Mouse (Mus musculus) MEL (cell line): ENCODE results near the gene Trpc4. TPM values are rescaled to one million over a fixed set of nuclear protein-coding genes. Genes with fewer than 3 reads are reported as not detected.

Experiments
- DNase-seq: peaks from one replicate; pipeline ENCODE4 v3.0.0; 2011; ENCODE audit warnings: low read depth, low spot score
- H3K27ac ChIP-seq: 2 replicates; pipeline ENCODE4 v1.5.1; 2012; ENCODE audit warnings: low read depth, mild to moderate bottlenecking, control low read depth, low read length, moderate library complexity; ENCODE audit not compliant: control insufficient read depth
- H3K27me3 ChIP-seq, 2 experiments: fragments of 150-350 bp in 1 of 2; sonication (generic) in 1 of 2; 2 replicates each; pipeline ENCODE4 v1.6.1; 2012; ENCODE audit warnings: low read length in 2 of 2, mild to moderate bottlenecking in 2 of 2, improper control_type of control experiment in 1 of 2, moderate library complexity in 1 of 2; ENCODE audit not compliant: insufficient read depth in 2 of 2, control insufficient read depth in 1 of 2
- H3K36me3 ChIP-seq, 2 experiments: 2 replicates each; pipeline ENCODE4 v1.6.1; 2012 to 2014; ENCODE audit warnings: low read length in 2 of 2, improper control_type of control experiment in 1 of 2, inconsistent platforms in 1 of 2, mild to moderate bottlenecking in 1 of 2; ENCODE audit not compliant: insufficient read depth in 2 of 2, control insufficient read depth in 1 of 2
- H3K4me1 ChIP-seq, 2 experiments: fragments of 150-350 bp in 1 of 2; sonication (generic) in 1 of 2; 2 replicates each; pipeline ENCODE4 v1.6.1; 2012; ENCODE audit warnings: low read length in 2 of 2, improper control_type of control experiment in 1 of 2, mild to moderate bottlenecking in 1 of 2; ENCODE audit not compliant: insufficient read depth in 2 of 2, control insufficient read depth in 1 of 2
- H3K4me3 ChIP-seq, 2 experiments: fragments of 150-350 bp in 1 of 2; sonication (generic) in 1 of 2; 2 replicates each; pipeline ENCODE4 v1.5.1; 2012; ENCODE audit warnings: low read depth in 2 of 2, low read length in 2 of 2, mild to moderate bottlenecking in 2 of 2, moderate library complexity in 2 of 2, control low read depth in 1 of 2, improper control_type of control experiment in 1 of 2; ENCODE audit not compliant: control insufficient read depth in 1 of 2, insufficient read depth in 1 of 2
- H3K79me2 ChIP-seq: 2 replicates; pipeline ENCODE4 v1.6.1; 2012; ENCODE audit warnings: mild to moderate bottlenecking, low read length, moderate library complexity; ENCODE audit not compliant: control insufficient read depth, poor library complexity, insufficient read depth
- H3K9ac ChIP-seq: 2 replicates; pipeline ENCODE4 v1.6.1; 2012; ENCODE audit warnings: low read depth, mild to moderate bottlenecking, control low read depth, low read length, moderate library complexity; ENCODE audit not compliant: control insufficient read depth, poor library complexity, severe bottlenecking
- H3K9me3 ChIP-seq: fragments of 150-350 bp; sonication (generic); replicated peaks from 2 replicates; pipeline ENCODE4 v1.6.1; 2012; ENCODE audit warnings: mild to moderate bottlenecking, low read length, improper control_type of control experiment, moderate library complexity; ENCODE audit not compliant: insufficient read depth
- BHLHE40 ChIP-seq: IDR thresholded peaks from 2 replicates; pipeline ENCODE4 v1.6.1; 2012; ENCODE audit warnings: low read depth, mild to moderate bottlenecking, inconsistent platforms, low read length, improper control_type of control experiment, borderline replicate concordance
- JUND ChIP-seq: IDR thresholded peaks from 2 replicates; pipeline ENCODE4 v1.6.1; 2011; ENCODE audit warnings: low read depth, mild to moderate bottlenecking, improper control_type of control experiment, low read length
- polyA plus RNA-seq, 2 experiments: library from polyadenylated mRNA; stranded (reverse) in 1 of 2; unstranded in 1 of 2; fragments of >175 nt in 1 of 2; fragments of >200 nt in 1 of 2; gene quantifications; 2 replicates each; pipeline versions ENCODE4 v1.2.1 to v1.2.4; 2012; ENCODE audit warnings: low replicate concordance in 2 of 2, low read depth in 1 of 2; ENCODE audit not compliant: insufficient read length in 2 of 2, insufficient read depth in 1 of 2, missing spikeins in 1 of 2
- total RNA-seq: library from RNA; depleted of rRNA; stranded (reverse); fragments of 300-350 nt; gene quantifications from 2 replicates; pipeline ENCODE4 v1.2.3, GENCODE M21; 2012; rRNA removed

The Trpc4 gene
- total and polyA plus RNA-seq, 3 experiments: not detected

DNA sequence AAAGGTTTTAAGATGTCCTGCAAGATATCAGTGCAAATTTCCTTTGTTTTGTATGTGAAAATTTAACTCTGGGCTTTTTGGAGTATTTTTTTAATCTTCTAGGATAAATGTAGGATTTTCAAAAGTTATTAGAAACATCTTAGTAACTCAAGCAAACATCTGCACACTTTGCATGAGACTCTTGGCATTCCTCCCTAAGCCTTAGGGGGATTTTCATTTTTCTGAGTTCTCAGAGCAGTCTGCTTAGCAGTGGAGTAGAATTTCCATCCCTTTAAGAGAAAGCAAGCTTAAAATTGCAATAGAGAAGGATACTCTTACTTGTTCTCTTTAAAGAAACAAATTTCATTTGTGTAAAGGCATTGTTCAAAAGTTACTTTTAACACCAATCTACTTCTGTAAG, 205.8 kb downstream of the Trpc4 start:
- no peak for DNase-seq
- Histone ChIP-seq H3K4me1 (no peaks in the 10 kb centered on the region), H3K27ac (no peak overlapping the region), H3K36me3 (no peaks in the 10 kb centered on the region), H3K4me3 (no peak overlapping the region), H3K79me2 (no peaks in the 10 kb centered on the region), H3K27me3 (no peaks in the 10 kb centered on the region), H3K9me3 (no peaks in the 10 kb centered on the region), H3K9ac (no peak overlapping the region)
- TF ChIP-seq BHLHE40 (no peak), JUND (no peak)

Other genes starting within 250 kb of the Trpc4 start
- gene Postn, start 205.1 kb downstream of the Trpc4 start, total RNA-seq: not detected in 2 replicates
- not detected for gene Postn, start 205.1 kb downstream of the Trpc4 start, polyA plus RNA-seq